Mouse (Mus musculus) testis, adult 2 months (tissue): ENCODE measurements around the gene Fxyd2. TPM values are rescaled to one million over a fixed set of nuclear protein-coding genes. Genes with fewer than 3 reads are reported as not detected.
A peak's percentile ranks its signal among the peaks of the same experiment; 100 is the strongest.

Experiments
- H3K27ac ChIP-seq: fragments of 200-500 bp; 2 replicates; pipeline ENCODE4 v1.5.1; 2012; ENCODE audit warnings: low read depth, low read length; ENCODE audit not compliant: control insufficient read depth, insufficient read depth
- H3K27me3 ChIP-seq: fragments of 200-500 bp; 2 replicates; pipeline ENCODE4 v1.6.1; 2012; ENCODE audit warnings: mild to moderate bottlenecking, low read length, moderate library complexity; ENCODE audit not compliant: control insufficient read depth, insufficient read depth
- H3K36me3 ChIP-seq: fragments of 200-500 bp; 2 replicates; pipeline ENCODE4 v1.6.1; 2012; ENCODE audit warnings: mild to moderate bottlenecking, low read length; ENCODE audit not compliant: control insufficient read depth, insufficient read depth
- H3K4me1 ChIP-seq: fragments of 200-500 bp; 2 replicates; pipeline ENCODE4 v1.6.1; 2012; ENCODE audit warnings: low read length; ENCODE audit not compliant: control insufficient read depth, insufficient read depth
- H3K4me3 ChIP-seq: fragments of 200-500 bp; 2 replicates; pipeline ENCODE4 v1.5.1; 2012; ENCODE audit warnings: low read depth, mild to moderate bottlenecking, low read length, moderate library complexity, mixed read lengths; ENCODE audit not compliant: control insufficient read depth
- CTCF ChIP-seq: fragments of 200-500 bp; IDR thresholded peaks from 2 replicates; pipeline ENCODE4 v1.5.1; 2012; ENCODE audit warnings: low read depth, mild to moderate bottlenecking, inconsistent platforms, low read length, moderate library complexity; ENCODE audit not compliant: control insufficient read depth, insufficient read depth, insufficient replicate concordance
- POLR2A ChIP-seq: fragments of 200-500 bp; IDR thresholded peaks from 2 replicates; pipeline ENCODE4 v1.6.1; 2012; ENCODE audit warnings: low read depth, mild to moderate bottlenecking, inconsistent platforms, low read length, moderate library complexity; ENCODE audit not compliant: control insufficient read depth
- polyA plus RNA-seq: library from polyadenylated mRNA; depleted of rRNA; stranded (reverse); fragments of >200 nt; gene quantifications from 2 replicates; pipeline ENCODE4 v1.2.3, GENCODE M21; 2012

Gene Fxyd2
- polyA plus RNA-seq, 1 experiment = 45.8 TPM

DNA sequence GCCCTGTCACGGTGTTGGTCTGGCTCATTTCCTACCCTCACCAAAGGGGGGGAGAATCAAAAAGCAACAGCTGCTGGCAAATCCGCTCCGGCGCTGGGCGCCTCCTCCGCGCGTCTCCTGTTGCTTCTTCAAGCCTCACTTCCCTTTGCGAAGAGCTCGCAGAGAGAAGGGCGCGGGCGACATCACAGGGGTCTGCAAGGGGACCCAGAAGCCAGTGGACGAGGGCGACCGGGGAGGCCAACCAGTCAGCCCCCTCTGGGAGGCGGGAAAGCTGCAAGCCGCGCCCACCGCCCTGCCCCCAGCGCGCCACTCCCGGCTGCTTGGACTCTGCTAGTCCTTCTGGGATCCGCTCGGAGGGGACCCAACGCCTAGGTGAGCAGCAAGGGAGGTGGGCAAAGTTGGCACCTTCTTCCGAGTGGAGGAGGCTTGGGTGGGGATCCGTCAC is 29.3 kb upstream of the Fxyd2 start, which contains the start of gene Fxyd6:
Gene Fxyd6 (plus strand): TSS at position 69 of the 445 bp plus-strand sequence.
- TF ChIP-seq CTCF = no peak
- 0 out of 2 replicates have a peak, but pooled peaks have one; percentile 35 for TF ChIP-seq POLR2A
- H3K36me3 ChIP-seq = no peaks in the 10 kb centered on the region
- H3K4me3 ChIP-seq = peak within 1 kb of the TSS; percentile 81
- H3K27ac ChIP-seq = peak within 1 kb of the TSS; percentile 10; the same call in 1 of the 2 replicates
- peaks cover 12% of the 10 kb centered on the region for H3K4me1 ChIP-seq
- no peaks in the 10 kb centered on the region for H3K27me3 ChIP-seq

DNA sequence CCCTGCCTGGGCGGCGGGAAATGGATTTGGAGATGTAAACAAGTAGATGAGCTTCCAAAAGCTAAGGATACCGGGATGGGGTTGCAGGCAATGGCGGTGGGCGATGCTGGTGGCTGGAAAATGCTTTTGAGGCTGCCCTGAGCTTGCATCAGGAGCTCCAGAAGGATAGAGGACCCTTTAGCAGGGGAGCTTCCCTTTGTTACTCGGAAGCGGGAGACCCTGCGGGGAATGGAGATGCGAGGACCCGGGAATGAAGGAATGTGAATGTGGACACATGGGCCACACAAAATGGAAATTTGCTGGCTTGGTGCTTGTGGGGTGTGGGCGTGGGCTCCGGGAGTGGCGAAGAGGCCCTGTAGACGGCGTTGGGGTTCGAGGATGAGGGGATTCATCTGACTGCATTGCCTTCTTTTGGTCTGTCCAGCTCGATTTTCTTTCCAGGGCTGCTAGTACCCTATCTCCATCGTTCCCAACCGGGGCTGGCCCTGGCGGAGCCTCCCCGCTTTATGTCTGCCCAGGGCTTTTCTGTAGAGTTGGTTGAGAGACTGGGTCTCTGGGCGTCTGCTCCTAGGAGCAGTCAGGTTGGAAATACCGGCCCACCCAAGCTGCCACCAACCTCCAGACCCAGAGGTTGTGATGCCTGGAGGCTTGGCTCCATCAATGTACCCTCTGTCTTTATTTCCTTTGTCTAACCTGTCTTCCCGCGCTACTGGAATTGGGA is 28.7 kb upstream of the Fxyd2 start:
- 0 out of 2 replicates have a peak overlapping the region, but pooled peaks have one; percentile 10 for H3K27ac ChIP-seq
- H3K36me3 ChIP-seq = no peaks in the 10 kb centered on the region
- H3K4me1 ChIP-seq = peaks cover 12% of the 10 kb centered on the region
- H3K27me3 ChIP-seq = no peaks in the 10 kb centered on the region
- TF ChIP-seq POLR2A (no peak), CTCF (no peak)
- H3K4me3 ChIP-seq = peak overlapping the region; percentile 81

DNA sequence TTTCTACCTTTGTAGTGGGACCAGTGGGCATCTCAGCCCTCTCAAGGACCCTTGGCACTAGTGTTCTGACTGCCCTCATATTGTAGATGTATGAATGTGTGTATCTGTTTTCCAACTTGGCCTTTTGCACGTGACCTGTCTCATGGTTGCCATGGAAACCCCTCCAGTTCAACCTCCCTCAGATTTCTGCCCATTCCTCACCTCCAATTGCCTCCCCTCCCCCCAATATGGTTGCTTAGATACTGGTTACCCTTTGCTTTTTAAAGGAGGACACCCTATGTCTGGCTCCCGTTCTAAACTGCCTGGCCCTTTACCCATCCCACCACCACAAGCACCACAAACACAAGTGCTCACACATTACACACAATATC is 28.1 kb upstream of the Fxyd2 start:
- no peak for TF ChIP-seq CTCF
- no peak for TF ChIP-seq POLR2A
- Histone ChIP-seq H3K4me1 (peaks cover 12% of the 10 kb centered on the region), H3K27ac (no peak overlapping the region), H3K36me3 (no peaks in the 10 kb centered on the region), H3K4me3 (no peak overlapping the region), H3K27me3 (no peaks in the 10 kb centered on the region)

DNA sequence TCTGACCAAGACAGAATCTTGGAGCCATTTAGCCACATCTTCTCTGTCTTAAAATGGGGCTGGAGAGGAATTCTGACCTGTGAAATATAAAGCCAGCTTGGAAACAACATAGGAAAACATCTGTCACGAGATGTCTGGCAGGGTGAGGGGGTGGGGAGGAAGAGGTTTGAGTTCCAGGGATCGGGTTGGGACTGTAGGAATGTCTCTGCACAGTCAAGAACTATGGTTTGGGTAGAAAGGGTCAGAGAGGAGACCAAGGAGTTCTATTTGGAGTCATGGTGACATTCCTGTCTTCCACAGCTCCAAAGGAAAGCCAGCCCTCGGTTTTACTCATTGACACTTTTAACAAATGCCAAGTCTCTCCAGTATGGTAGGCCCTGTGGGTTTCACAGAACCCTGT is 25.6 kb upstream of the Fxyd2 start:
- H3K27me3 ChIP-seq = no peaks in the 10 kb centered on the region
- no peaks in the 10 kb centered on the region for H3K36me3 ChIP-seq
- H3K27ac ChIP-seq = no peak overlapping the region
- H3K4me3 ChIP-seq = no peak overlapping the region
- TF ChIP-seq CTCF (no peak), POLR2A (no peak)
- H3K4me1 ChIP-seq = peaks cover 12% of the 10 kb centered on the region

DNA sequence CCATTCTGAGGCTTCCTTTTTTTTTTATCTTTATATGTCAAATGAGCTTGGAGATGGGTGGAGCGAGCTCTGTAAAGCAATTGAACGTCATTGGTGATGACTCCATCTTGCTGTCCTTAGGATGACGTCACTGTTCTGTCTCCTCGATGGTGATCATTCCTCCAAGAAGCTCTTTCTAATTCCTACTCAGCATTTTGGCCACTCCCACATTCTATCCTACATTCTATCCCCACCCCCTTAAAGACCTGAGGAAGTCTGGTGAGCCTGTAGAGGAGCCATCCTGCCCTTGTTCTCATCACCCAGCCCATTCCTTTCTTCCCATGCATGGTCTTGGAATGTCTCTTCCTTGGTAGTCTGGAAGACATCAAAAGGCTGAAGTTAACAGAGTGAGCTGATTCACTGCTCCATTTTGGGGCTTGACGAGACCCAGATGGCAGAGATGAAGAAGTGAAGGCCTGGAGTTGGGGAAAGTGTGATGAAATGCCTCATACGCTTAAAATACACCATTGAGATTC is 24.4 kb upstream of the Fxyd2 start:
- no peak overlapping the region for H3K4me3 ChIP-seq
- H3K27me3 ChIP-seq = no peaks in the 10 kb centered on the region
- no peak overlapping the region for H3K27ac ChIP-seq
- no peaks in the 10 kb centered on the region for H3K36me3 ChIP-seq
- H3K4me1 ChIP-seq = peaks cover 12% of the 10 kb centered on the region
- TF ChIP-seq POLR2A = no peak
- TF ChIP-seq CTCF = no peak

DNA sequence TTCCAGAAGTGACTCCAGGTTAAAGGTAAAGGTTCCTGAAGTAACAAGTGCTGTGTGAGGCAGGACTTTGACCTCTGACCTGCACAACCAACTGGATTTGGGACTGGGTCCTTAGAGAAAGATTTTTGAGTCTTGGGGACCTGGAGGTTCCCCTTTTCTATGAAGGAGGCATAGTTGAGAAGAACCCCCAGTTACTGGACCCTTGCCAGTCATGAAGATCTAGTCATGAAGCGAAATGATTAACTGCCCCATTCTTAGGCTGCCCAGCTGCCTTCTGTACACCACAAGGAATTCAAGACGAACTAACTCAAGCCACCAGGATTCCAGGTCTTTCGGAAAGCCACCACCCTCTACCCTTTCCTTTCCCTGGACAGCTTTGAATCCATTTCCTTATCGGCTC is 23.0 kb upstream of the Fxyd2 start:
- no peaks in the 10 kb centered on the region for H3K36me3 ChIP-seq
- H3K4me1 ChIP-seq = peaks cover 3% of the 10 kb centered on the region
- H3K27me3 ChIP-seq = no peaks in the 10 kb centered on the region
- TF ChIP-seq POLR2A = no peak
- TF ChIP-seq CTCF = no peak
- H3K4me3 ChIP-seq = no peak overlapping the region
- H3K27ac ChIP-seq = no peak overlapping the region

DNA sequence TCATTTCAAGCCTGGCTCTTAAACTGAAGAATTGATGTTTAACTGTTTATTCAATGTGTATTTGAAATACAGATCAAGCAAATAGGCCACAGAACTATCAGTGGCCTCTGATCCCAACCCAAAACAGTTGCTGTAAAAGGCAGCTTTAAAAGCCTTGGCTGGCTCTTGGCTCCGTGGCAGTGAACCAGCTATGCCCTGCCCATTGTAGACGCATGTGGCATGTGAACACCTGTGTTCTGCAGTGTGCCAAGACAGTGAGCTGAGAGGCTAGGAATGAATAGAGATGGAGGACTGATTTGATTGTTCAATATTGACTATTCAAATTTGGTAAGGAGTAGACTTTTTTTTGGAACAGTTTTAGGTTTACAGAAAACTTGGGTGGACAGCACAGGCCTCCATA is 22.6 kb upstream of the Fxyd2 start:
- Histone ChIP-seq H3K4me1 (peaks cover 2% of the 10 kb centered on the region; the same call in 1 of the 2 replicates), H3K27ac (no peak overlapping the region), H3K36me3 (no peaks in the 10 kb centered on the region), H3K4me3 (no peak overlapping the region), H3K27me3 (no peaks in the 10 kb centered on the region)
- no peak for TF ChIP-seq CTCF
- no peak for TF ChIP-seq POLR2A
